Mouse (Mus musculus): ENCODE data around the gene Ror2.

Gene Ror2

DNA sequence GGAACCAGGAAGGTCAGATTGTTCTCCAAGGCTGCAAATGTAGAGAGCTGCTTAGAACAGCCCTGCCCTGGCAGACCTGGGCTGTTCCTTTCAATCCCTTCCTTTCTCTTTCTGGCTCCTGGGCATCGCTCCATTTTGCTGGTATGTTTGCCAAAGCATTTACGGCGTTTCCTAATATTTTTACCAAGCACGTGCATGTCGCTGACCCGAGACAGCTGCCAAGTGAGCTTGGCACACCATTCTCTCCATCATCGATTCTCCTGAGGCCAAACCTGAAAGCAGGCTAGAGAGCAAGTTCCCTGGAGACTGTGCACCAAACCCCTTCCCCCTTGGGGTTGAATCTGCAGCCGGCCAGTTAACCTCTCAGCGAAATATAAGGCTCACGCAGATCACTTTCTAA is 143.7 kb downstream of the Ror2 start:
- peak in 1 of 2 experiments; percentile 55 for DNase-seq (ENCODE audit: inconsistent age in 2 of 2, low spot score in 1 of 2)

DNA sequence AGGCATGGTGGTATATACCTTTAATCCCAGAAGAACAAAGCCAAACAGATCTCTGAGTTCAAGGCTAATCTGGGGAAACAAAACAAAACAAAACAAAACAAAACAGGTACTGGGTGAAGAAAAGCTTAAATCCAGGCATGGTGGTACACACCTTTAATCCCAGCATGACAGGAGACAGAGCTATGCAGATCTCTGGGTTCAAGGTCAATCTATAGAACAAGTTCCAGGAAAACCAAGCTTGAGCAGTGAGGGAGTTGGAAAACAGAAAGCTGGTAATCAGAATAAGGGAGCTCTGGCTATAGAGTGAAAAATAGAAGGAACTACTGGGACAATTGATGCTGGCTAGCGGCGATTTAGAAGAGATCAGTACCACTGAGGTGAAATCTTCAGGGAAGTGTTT is 145.6 kb downstream of the Ror2 start:
- DNase-seq (ENCODE audit: inconsistent age in 2 of 2, low spot score in 1 of 2), result no peak

DNA sequence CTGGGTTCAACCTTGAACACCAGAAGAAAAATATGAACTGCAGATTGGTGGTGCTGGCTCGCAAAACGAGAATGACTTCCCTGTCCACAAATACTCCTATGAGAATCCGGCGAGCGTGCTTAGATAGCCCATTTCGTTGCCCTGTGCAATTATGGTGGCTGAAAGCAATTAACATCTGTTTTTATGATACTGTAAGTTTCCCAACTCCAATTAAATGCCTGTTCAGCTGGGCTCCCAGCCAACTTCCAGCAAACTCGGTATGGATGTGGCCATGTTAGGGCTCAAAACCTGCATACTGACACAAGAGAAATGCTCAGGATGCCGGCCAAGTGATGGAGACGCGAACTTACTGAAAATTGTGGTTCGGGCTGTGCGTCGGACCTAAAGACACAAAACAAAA is 155.4 kb downstream of the Ror2 start:
- DNase-seq (ENCODE audit: inconsistent age in 2 of 2, low spot score in 1 of 2), result no peak

DNA sequence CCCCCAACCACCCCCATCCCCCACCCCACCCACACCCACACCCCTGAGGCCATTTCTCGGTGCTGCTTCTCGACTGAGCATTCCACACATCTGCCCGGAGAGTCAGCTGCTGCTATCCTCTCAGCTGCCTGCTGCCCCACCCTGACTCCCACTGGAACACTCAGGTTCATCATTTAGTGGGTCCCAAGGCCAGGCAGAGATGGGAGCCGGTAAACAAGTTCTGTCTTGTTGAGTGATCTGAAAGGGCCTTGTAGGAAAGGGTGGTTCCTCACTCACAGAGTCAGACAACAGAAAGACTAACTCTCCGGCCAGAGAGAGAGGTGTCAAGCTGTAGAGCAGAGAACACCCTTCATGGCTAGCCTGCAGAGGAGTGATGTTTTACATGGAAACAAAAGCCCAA is 155.9 kb downstream of the Ror2 start:
- DNase-seq (ENCODE audit: inconsistent age in 2 of 2, low spot score in 1 of 2), result no peak

DNA sequence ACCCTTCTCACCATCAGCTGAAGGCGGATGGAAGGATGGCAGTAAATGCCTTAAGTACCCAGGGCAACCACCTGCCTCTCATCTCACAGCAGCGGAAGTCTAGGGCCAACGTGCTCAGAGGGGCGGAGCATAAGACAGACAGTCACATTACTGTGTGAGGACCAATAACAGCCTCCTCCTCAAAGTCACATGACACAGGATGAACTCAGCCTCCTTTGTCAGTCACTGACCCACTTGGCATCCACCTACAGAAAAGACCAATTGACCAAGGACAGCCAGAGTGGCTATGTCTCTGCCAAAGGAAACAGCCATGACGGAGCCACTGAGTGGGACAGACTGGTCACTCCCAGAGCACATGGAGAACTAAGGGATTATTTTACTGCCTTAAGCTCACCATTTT is 160.3 kb downstream of the Ror2 start:
- peak; percentile 35 to 77 for DNase-seq (ENCODE audit: inconsistent age in 2 of 2, low spot score in 1 of 2)

DNA sequence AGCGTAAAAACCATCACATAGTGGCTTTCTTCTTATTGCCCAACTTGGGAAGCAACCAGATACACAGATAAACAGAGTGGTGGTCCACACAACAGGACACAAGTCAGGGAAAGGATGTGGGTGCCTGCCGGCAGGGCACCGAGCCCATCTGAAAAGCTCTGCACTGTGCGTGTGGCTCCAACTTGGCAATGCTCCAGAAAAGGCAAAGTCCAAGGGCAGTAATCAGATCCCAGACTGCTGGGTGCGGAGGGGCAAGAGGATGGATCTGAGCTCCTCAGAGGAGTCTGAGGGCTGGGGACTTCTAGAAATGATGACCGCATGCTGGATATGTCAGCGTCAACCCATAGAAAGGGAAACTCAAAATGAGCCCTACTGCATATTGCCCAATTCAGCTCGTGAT is 163.8 kb downstream of the Ror2 start:
- peak in 1 of 2 experiments; percentile 69 for DNase-seq (ENCODE audit: inconsistent age in 2 of 2, low spot score in 1 of 2)

DNA sequence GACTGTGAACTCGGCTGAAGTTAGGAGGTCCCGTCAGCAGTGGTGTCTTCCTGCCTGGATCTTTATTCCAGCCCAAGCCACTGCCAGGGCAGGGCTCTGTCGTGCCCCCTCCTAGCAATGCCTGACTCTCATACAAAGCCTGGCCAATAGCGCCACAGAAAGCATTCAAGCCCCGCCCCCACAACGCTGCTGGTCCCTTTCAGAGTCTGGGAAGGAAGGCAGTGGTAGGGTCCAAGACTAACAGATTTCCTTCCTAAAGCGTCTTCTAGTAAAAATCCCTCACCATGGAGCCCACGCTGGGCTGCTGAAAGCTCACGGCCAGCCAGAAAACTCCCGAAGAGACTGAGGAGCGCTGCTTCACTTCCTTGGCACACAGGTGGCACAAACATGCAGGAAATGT is 165.0 kb downstream of the Ror2 start:
- no peak for DNase-seq (ENCODE audit: inconsistent age in 2 of 2, low spot score in 1 of 2)

DNA sequence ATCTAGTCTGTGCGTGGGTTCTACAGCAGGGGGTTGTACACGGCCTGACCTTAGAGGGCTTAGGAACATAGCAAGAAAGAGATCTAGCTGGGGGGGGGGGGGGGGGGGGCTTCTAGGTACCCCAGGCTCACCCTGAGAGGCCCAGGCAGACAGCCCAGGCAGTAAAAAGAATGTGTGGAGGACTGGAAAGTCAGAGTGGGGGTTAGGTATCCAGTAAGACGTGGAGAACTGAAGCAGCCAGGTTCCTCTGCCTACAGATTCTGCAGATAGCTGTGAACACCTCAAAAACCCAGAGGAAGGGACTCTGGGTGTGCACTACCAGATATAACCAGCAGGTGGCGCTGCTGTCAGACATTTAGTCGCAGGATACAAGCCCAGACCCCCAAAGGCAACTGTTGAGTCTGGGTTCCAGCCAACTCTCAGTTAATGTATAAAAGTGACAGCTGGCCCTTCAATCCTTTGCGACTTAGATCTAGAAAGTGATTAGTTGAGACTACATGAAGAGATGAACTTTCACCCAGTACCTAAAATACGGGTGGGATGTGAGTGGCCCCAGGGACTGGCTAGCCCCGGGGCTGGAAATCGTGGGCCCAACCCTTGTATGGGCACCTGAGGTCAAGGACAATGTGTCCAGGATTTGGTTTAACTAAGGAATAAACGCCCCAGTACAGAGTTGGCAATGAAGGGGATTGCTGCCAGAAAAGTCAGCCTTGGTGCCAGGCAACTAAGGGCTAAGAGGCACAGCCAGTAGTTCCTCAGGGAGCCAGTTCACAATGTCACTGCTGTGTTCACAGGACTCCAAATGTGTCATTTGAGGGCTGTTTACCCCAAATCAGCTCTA is 166.1 kb downstream of the Ror2 start:
- DNase-seq (ENCODE audit: inconsistent age in 2 of 2, low spot score in 1 of 2), result peak; percentile 68 to 94

DNA sequence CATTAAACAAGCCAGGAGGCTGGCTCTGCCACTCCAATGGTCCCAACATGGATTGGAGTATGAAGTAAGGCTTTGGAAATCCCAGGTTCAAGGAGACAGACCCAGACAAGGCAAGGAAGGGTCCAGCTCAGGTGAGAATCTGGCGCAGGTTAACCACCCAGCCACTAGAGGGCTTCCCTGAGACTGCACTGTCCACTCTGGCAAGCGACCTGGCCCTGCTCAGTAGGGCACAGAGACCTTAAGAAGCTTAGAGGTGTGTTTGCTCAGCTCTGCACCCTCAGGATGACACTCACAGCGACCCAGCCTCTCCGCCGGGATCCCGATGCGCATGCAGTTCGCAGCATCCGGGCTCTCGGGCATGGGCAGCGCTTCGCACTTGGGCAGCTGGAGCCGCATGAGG is 167.5 kb downstream of the Ror2 start:
- peak in 1 of 2 experiments; percentile 60 for DNase-seq (ENCODE audit: inconsistent age in 2 of 2, low spot score in 1 of 2)

DNA sequence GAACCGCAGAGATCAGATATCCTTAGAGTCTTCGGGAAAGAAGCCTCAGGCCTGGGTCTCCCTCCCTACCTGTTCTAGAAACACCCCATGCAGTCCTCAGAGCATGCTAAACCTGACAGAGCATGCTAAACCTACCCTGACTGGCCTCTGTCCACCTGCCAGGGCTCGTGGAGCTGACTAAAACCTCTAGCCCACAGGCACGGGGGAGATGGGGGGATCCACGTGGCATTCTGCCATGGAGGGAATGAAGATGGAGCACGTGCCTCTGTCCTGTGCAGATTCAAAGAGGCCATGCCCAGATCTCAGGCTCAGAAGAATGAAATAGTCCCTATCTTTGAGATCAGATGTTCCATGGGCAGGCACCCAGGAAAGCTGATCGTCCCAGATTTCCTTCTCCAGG is 168.0 kb downstream of the Ror2 start:
- no peak for DNase-seq (ENCODE audit: inconsistent age in 2 of 2, low spot score in 1 of 2)

DNA sequence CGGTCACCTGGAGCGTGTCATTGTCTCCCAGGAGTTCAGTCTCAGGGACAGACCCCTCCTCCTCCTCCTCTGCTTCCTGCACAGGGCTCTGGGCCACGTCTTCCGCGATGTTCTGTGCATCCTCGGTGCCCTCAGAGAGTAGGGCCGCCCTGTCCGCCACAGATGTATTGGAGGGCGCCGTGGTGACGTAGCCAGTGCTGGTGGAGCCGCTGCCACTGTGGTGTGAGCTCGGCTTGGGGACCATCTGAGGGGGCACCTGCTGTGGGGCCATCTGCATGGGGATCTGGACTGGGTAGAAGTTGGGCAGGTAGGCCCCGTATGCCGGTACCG is 175.7 kb downstream of the Ror2 start:
- DNase-seq (ENCODE audit: inconsistent age in 2 of 2, low spot score in 1 of 2), result no peak

DNA sequence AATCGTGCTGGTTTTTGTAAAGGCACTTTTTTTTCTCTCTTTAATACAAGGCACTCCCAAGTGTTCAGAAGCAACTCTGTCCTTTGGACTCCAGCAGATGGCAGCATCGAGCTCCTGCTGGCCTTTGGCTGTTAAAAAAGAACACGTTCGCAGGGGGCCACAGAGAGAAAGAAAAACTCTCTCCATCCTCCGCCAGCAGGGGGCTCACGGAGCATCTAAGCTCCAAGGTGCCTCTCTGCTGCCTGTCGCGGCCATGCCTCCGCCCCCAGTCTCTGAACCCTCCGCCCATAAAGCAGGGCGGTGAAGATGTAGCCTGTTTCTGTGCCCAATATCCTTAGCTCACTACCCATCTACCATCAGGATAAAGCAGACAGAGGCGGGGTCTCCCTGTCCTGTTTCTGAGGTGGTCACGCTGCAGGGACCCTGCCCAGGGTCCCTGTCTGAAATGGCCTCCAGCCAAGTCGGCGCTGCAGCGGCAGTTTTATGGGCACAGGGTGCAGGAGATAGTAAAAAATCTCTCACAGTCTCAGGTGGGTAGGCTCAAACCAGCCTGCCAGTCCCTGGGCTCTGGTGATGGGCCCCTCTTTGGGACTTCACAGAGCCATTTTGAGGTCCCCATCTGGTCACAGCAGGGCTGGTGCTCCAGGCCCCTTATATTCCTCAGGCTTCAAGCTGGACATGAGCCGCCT is 176.2 kb downstream of the Ror2 start:
- DNase-seq (ENCODE audit: inconsistent age in 2 of 2, low spot score in 1 of 2), result peak; percentile 89 to 96

DNA sequence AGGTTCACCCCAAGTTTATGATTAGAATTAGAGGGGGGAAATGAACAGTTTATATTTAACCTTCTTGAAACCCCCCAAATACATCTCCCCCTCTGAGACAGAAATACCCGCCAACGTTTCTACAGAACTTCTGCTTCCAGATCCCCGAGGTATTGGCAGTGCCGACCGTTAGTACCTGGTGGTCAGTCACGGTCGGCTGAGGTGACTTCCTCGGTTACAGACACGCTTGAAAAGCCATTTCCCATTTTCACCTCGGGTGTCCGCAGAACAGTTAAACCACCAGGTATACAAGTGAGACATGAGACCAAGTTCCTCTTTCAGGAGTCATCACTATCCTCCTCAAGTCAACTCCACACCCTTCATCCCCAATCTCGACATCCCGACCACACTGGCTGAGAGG is 179.2 kb downstream of the Ror2 start:
- DNase-seq (ENCODE audit: inconsistent age in 2 of 2, low spot score in 1 of 2), result no peak

DNA sequence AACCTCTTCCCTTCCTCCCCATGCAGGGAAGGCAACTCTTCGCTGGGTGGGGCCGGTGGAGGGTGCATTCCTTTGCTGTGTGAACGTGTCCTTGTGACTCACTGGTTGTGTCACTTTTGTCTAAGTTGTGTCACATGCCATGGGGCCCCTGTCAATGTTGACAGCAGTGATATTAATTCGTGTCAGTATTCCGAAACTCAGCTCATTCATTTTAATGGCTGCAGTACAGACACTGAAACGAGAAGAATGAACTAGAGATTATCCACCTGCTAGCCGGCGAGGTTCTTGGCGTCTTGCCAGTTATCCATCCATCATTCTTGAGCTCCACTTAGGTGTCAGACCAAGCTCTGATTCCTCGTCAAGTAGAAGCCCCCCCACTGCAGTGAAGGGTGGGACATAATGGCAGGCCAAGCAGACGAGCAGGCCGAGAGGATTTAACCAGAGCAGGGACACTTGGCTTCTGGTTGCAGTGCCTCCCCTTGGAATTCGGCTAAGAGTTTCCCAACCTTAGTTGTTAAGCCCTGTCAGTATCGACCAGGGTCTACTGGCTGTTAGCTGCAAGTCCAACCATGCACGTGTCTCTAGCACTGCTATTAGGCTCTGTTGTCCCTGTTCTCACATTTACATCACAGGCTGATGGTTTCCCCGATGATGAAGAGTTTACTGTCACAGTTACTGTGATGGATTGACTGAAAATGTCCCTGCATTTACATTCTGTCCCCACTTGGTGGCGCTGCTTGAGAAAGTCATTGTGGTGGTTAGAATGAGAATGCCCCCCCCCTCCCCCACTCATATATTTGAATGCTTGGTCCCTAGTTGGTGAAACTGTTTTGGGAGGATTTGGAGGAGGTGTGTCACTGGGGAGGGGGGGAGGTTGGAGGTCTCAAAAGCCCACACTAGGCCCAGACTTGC is 185.9 kb downstream of the Ror2 start:
- peak; percentile 50 to 75 for DNase-seq (ENCODE audit: inconsistent age in 2 of 2, low spot score in 1 of 2)

DNA sequence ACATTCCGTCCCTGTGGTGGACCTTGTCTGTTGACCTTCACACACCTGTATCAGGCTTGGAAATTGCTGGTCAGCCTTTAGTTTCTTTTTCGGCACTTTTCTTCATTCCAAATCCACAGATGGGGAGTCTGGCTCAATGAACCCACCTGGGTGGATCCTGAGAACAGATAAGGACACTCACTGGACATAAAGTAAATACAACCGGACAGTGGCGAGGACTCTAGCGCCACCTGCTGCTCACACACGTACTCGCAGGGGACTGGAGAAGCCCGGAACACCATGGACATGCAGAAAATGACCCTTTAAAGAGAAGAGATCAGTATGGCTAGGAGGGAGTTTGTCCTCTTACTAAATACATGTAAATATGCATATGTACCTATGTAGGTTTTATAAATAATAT is 189.3 kb downstream of the Ror2 start:
- DNase-seq (ENCODE audit: inconsistent age in 2 of 2, low spot score in 1 of 2), result peak; percentile 72 to 90

DNA sequence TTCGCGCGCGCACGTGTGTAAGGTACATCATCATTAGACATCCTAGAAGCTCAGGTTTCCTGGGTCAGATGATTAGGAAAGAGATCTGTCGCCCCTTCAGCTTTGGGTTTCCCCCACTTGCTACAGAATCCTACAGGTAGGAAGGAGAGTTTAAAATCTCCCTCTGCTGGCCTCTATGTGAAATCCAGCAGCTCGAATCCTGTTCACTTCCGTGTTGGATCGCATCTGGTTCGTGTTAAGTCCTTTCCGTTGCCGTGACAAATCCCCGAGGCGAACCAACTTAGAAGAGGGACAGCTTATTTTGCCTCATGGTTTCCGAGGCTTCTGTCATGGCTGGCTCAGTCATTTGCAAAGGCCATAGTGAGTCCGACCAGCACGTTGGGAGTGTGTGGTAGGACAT is 190.7 kb downstream of the Ror2 start:
- no peak for DNase-seq (ENCODE audit: inconsistent age in 2 of 2, low spot score in 1 of 2)

DNA sequence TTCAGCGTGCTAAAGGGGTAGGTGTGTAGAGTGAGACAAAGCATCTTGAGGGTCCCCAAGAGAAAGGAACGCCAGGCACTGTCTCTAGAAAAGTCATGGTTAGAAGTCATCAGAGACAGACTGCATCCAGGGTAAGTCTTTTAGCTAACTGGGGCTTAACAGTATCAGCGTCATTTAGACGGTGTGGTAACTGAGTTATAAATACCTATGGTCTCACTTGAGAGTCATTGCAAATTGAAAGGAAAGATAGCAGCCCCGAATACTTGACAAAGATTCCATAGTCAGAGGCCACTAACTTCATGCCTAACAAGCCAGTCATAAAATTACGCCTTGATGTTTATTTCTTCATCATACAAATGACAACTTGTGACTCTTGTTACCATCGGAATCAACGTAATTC is 191.3 kb downstream of the Ror2 start:
- no peak for DNase-seq (ENCODE audit: inconsistent age in 2 of 2, low spot score in 1 of 2)

DNA sequence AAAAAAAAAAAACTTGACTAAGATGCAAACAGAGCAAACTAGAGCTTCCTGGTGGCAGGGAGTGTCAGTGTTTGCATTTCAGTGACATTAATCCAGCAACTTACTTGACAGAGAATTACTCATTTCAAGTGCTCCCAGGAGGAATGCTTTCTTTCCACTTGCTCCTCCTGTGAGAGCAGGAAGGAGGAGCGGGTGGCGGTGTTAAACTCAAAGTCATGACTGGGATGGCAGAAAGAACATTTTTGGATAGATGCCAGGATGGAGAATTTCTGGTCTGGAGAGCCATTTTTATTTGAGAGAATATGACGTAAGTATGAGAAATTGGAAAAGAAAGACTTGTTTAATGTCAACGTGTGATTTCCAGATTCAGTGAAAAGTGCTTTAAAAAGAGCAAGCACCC is 192.5 kb downstream of the Ror2 start:
- DNase-seq (ENCODE audit: inconsistent age in 2 of 2, low spot score in 1 of 2), result no peak

DNA sequence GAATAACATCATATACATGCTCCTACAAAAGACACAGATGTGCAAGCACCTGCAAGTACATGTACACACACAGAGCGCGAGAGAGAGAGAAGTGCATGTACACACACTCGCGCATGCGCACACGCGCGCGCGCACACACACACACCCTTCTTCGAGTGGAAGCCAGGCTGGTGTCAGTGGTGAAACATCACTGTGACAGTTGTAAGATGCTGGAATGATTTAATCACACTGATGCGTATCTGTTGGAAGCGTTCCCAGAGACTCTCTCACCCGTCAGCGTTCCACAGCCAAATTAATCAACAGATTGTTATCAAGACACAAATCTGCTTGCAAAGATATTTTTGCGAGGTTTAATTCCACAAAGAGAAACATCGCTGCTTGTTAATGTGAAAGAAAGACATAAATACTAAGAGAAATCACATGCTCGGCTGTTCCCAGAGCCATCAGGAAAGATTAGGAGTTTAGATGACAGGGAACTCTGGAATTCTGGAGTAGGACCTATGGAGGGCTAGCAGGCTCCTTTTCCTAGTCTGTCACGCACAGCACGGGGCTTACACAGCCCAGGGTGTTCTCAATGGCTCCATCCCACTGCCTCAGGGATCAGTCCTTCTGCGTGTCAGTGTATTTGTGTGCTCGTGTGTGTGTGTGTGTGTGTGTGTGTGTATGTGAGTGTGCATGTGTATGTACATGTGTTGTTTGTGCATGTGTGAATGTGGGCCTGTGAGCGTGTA is 199.2 kb downstream of the Ror2 start:
- DNase-seq (ENCODE audit: inconsistent age in 2 of 2, low spot score in 1 of 2), result peak in 1 of 2 experiments; percentile 41

DNA sequence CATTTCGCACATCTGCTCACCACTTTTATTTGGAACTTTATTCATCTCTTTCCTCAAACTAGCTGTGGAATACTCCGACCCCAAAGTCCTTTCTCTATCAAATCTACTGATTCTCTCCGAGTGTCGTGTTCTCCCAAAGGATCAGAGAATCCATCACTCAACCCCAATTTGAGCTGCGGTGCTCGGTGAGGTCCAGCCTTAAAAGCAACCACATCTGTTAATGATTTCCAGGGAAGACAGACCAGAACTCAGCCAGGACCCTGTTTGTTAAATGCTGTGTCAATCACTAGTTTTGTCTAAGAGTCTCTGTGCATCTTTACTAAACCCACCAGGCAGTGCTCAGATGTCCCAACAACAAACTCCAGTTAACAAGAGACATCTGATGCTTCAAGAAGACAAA is 204.1 kb downstream of the Ror2 start:
- no peak for DNase-seq (ENCODE audit: inconsistent age in 2 of 2, low spot score in 1 of 2)

DNA sequence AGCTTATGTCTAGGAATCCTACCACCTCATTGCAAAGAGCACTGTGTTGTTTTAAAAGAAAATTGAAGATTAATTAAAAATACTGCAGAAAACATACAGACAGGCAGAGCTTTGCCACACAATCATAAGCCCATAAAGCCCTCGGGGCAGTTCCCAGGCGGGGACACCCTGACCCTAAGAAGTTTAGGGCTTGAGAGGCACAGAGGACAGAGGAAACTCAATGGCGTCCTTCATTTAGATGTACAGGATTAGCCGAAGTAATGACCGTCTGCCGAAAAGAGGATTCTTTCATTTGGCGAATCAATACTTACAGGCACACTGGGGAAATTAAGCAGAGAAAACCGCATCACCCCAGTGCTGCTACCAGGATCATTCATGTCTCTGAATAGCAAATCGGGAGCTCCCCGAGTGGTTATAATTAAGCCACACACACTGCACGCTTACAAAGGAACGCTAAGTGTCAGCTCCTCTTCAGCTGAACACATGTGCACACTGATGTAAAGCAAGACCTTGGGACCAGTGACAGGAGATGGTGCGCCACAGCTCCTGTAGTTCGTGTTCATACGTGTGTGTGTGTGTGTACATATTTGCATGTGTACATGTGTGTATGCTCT is 208.1 kb downstream of the Ror2 start:
- DNase-seq (ENCODE audit: inconsistent age in 2 of 2, low spot score in 1 of 2), result no peak

All from adrenal gland, adult (tissue).